Mouse (Mus musculus) heart, embryonic 16.5 days (tissue): ENCODE measurements around the gene Pde8b. TPM values are rescaled to one million over a fixed set of nuclear protein-coding genes. Genes with fewer than 3 reads are reported as not detected.

Experiments
- ATAC-seq: fragments of 200-750 bp; cut with Nextera tagmentation; replicated peaks from 2 replicates; pipeline ENCODE4 v1.8.0; 2017; ENCODE audit warnings: moderate number of reproducible peaks; ENCODE audit not compliant: insufficient read depth, low FRiP score; ENCODE audit errors: extremely low read depth
- H3K27ac ChIP-seq: fragments of 300-500 bp; sonication (generic); 2 replicates; pipeline ENCODE4 v1.5.1; 2014; ENCODE audit warnings: mild to moderate bottlenecking, low read length, control low read depth, moderate library complexity
- H3K27me3 ChIP-seq: fragments of 300-500 bp; sonication (generic); 2 replicates; pipeline ENCODE4 v1.6.1; 2014; ENCODE audit warnings: low read length, mixed read lengths; ENCODE audit not compliant: control insufficient read depth, insufficient read depth
- H3K36me3 ChIP-seq: fragments of 300-500 bp; sonication (generic); 2 replicates; pipeline ENCODE4 v1.6.1; 2014; ENCODE audit not compliant: control insufficient read depth, insufficient read depth
- H3K4me1 ChIP-seq: fragments of 300-500 bp; sonication (generic); 2 replicates; pipeline ENCODE4 v1.6.1; 2014; ENCODE audit warnings: low read length, mixed read lengths; ENCODE audit not compliant: control insufficient read depth, insufficient read depth
- H3K4me2 ChIP-seq: fragments of 300-500 bp; sonication (generic); 2 replicates; pipeline ENCODE4 v1.6.1; 2014; ENCODE audit warnings: low read depth, mild to moderate bottlenecking, control low read depth, low read length
- H3K4me3 ChIP-seq: fragments of 300-500 bp; sonication (generic); 2 replicates; pipeline ENCODE4 v1.5.1; 2014; ENCODE audit warnings: mild to moderate bottlenecking, control low read depth, low read length
- H3K9ac ChIP-seq: fragments of 300-500 bp; sonication (generic); 2 replicates; pipeline ENCODE4 v1.6.1; 2014; ENCODE audit warnings: low read length, control low read depth
- H3K9me3 ChIP-seq: fragments of 300-500 bp; sonication (generic); replicated peaks from 2 replicates; pipeline ENCODE4 v1.6.1; 2016; ENCODE audit warnings: low read length; ENCODE audit not compliant: control insufficient read depth
- WGBS: fragments of 180-500 bp; shearing (Covaris S2); extraction: QIAGEN DNeasy Blood & Tissue Kit; methylation state at CpG from one replicate; pipeline ENCODE4 v1.1.7; 2014; 5-methylcytosine and 5-hydroxymethylcytosine counted together
- polyA plus RNA-seq: library from polyadenylated mRNA; unstranded; fragments of >200 nt; fragmentation: Nextera tagmentation; extraction: Ambion mirVana; gene quantifications from 2 replicates; pipeline ENCODE4 v1.2.1, GENCODE M21; 2015

Gene Pde8b
- polyA plus RNA-seq, 1 experiment from 2014 or later, result 0.56 TPM

DNA sequence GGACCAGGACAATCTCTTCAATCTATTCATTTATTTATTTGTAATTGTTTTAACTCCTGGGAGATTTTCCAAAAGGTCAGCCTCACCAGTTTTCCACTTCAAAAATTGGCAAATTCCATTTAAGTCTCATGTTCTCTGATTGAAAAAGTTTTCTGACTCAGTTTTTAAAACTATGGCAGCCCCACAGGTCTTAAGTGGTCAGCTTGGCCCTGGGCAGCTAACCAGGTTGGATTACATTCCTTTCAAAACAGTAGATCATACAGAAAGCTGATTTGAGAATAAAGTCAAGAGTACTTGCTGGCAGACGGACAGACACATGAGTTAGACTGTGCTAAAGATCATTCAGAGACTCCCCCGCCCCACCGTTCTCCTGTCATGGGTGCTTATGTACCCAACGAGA, 145.3 kb downstream of the Pde8b start:
- ATAC-seq, result no peak
- Histone ChIP-seq H3K4me2 (no peak overlapping the region), H3K27ac (no peak overlapping the region), H3K4me3 (no peak overlapping the region), H3K36me3 (no peaks in the 10 kb centered on the region), H3K27me3 (no peaks in the 10 kb centered on the region), H3K9me3 (no peaks in the 10 kb centered on the region), H3K4me1 (no peaks in the 10 kb centered on the region), H3K9ac (no peak overlapping the region)
- 70% methylated on average over 4 of the region's 4 CpGs for WGBS

DNA sequence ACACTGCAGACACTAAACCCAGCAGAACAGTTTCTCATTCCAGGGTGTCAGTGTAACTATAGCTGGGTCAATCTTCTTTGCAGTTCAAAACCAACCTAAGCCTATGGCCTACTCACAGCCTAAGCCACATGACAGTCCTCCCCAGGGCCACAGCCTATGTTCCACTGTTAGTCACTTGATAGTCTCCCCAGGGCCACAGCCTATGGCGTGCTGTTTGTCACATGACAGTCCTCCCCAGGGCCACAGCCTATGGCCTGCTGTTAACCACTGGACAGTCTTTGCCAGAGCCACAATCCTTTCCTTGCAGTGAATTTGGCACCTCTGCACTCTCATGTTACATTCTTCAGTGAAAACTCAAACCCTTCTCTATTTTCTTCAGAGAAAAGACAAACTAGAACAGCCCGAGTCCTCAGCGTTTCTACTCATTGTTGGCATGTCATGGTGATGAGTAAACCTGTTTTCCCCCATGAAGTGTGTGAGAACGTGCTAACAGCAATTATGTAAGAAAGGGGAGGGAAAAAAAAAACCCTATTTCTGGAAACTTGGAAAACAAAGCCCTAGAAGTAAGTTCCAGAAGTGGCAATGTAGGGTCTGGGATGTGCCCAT, 147.0 kb downstream of the Pde8b start:
- Histone ChIP-seq H3K9ac (no peak overlapping the region), H3K4me2 (no peak overlapping the region), H3K27ac (no peak overlapping the region), H3K4me3 (no peak overlapping the region), H3K4me1 (no peaks in the 10 kb centered on the region), H3K36me3 (no peaks in the 10 kb centered on the region), H3K9me3 (no peaks in the 10 kb centered on the region), H3K27me3 (no peaks in the 10 kb centered on the region)
- ATAC-seq, result no peak
- 52% methylated on average over 4 of the region's 4 CpGs for WGBS

DNA sequence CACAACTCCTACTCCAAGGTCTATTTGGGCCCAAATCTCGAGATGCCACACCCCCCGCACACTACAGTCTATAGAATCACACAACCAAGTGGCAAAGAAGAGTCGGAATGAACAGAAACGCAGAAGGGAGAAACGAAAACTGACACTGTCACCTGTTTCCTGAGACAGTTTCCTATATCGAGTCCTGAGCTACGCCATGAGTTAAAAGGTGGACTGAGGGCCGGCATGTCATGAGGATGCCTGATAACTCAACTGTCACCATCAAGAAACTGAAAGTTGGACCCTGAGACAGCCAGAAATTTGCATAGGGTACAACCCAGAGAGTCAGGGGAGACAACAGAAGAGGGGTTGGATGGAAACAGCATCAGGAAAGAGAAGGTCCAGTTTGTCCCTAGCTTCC, 148.8 kb downstream of the Pde8b start:
- Histone ChIP-seq H3K27me3 (no peaks in the 10 kb centered on the region), H3K4me1 (no peaks in the 10 kb centered on the region), H3K9ac (no peak overlapping the region), H3K4me3 (no peak overlapping the region), H3K9me3 (no peaks in the 10 kb centered on the region), H3K4me2 (no peak overlapping the region), H3K36me3 (no peaks in the 10 kb centered on the region), H3K27ac (no peak overlapping the region)
- ATAC-seq, result no peak
- 88% methylated on average over 8 of the region's 8 CpGs for WGBS

GRCm38 (mm10) chr13:95098931-95099720, 151.0 kb downstream of the Pde8b start:
- H3K4me1 ChIP-seq, result no peaks in the 10 kb centered on the region
- H3K36me3 ChIP-seq, result no peaks in the 10 kb centered on the region
- no peak overlapping the region for H3K27ac ChIP-seq
- ATAC-seq, result no peak
- H3K4me3 ChIP-seq, result no peak overlapping the region
- H3K9ac ChIP-seq, result no peak overlapping the region
- H3K9me3 ChIP-seq, result no peaks in the 10 kb centered on the region
- no peak overlapping the region for H3K4me2 ChIP-seq
- 65% methylated on average over 8 of the region's 8 CpGs for WGBS
- no peaks in the 10 kb centered on the region for H3K27me3 ChIP-seq

- H3K4me1 ChIP-seq, result no peaks in the 10 kb centered on the region
- 65% methylated on average over 3 of the region's 3 CpGs for WGBS
- H3K27ac ChIP-seq, result no peak overlapping the region
- no peaks in the 10 kb centered on the region for H3K9me3 ChIP-seq
- H3K4me2 ChIP-seq, result no peak overlapping the region
- H3K4me3 ChIP-seq, result no peak overlapping the region
- no peak for ATAC-seq
- no peaks in the 10 kb centered on the region for H3K36me3 ChIP-seq
- H3K9ac ChIP-seq, result no peak overlapping the region
- no peaks in the 10 kb centered on the region for H3K27me3 ChIP-seq
Observed at GRCm38 (mm10) chr13:95096646-95097045, 153.5 kb downstream of the Pde8b start.

GRCm38 (mm10) chr13:95095860-95096259, 154.3 kb downstream of the Pde8b start:
- Histone ChIP-seq H3K9ac (no peak overlapping the region), H3K4me1 (no peaks in the 10 kb centered on the region), H3K4me2 (no peak overlapping the region), H3K4me3 (no peak overlapping the region), H3K27ac (no peak overlapping the region), H3K27me3 (no peaks in the 10 kb centered on the region), H3K9me3 (no peaks in the 10 kb centered on the region), H3K36me3 (no peaks in the 10 kb centered on the region)
- WGBS, result 70% methylated on average over 10 of the region's 10 CpGs
- no peak for ATAC-seq

- H3K27me3 ChIP-seq, result no peaks in the 10 kb centered on the region
- H3K27ac ChIP-seq, result no peak overlapping the region
- no peak overlapping the region for H3K4me3 ChIP-seq
- 68% methylated on average over 14 of the region's 14 CpGs for WGBS
- no peaks in the 10 kb centered on the region for H3K36me3 ChIP-seq
- no peak for ATAC-seq
- no peak overlapping the region for H3K9ac ChIP-seq
- H3K9me3 ChIP-seq, result no peaks in the 10 kb centered on the region
- H3K4me1 ChIP-seq, result peaks cover 8% of the 10 kb centered on the region
- H3K4me2 ChIP-seq, result no peak overlapping the region
Observed at GRCm38 (mm10) chr13:95091546-95092445, 158.3 kb downstream of the Pde8b start.

- Histone ChIP-seq H3K27me3 (no peaks in the 10 kb centered on the region), H3K4me1 (peaks cover 8% of the 10 kb centered on the region), H3K27ac (peak overlapping the region; percentile 6), H3K4me2 (peak overlapping the region; percentile 6; the same call in 1 of the 2 replicates), H3K9ac (no peak overlapping the region), H3K9me3 (no peaks in the 10 kb centered on the region), H3K4me3 (no peak overlapping the region), H3K36me3 (no peaks in the 10 kb centered on the region)
- peak; percentile 78 for ATAC-seq
- WGBS, result 59% methylated on average over 8 of the region's 8 CpGs
Observed at GRCm38 (mm10) chr13:95087358-95087787, 162.8 kb downstream of the Pde8b start.

DNA sequence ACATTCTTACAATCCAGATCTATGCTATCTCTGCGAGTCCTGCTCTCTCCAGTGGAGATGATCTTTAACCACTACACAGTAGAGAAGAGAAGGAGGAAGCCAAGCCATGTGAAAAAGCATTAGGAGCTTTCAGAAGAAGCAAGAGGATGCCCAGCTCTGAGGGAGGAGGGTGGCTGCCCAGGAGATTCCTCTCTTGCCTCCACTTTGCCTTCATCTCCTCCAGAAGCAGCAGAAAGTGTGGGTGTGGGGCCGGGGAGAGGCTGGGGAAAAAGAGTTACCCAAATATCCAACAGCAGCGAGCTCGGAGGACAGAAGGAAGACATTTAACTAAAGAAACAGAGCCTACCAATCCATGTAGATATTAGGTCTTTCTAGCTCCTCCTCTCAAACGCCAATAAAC, 164.1 kb downstream of the Pde8b start:
- peaks cover 11% of the 10 kb centered on the region for H3K4me1 ChIP-seq
- 80% methylated on average over 5 of the region's 5 CpGs for WGBS
- no peak overlapping the region for H3K27ac ChIP-seq
- no peaks in the 10 kb centered on the region for H3K27me3 ChIP-seq
- no peaks in the 10 kb centered on the region for H3K9me3 ChIP-seq
- no peak overlapping the region for H3K4me2 ChIP-seq
- H3K4me3 ChIP-seq, result no peak overlapping the region
- no peak overlapping the region for H3K9ac ChIP-seq
- no peaks in the 10 kb centered on the region for H3K36me3 ChIP-seq
- no peak for ATAC-seq
